Mouse (Mus musculus) lung, adult 2 months (tissue): Measurements from ENCODE around the gene Ces1d.

Experiments
- CTCF ChIP-seq: fragments of 200-500 bp; IDR thresholded peaks from 2 replicates; pipeline ENCODE4 v1.5.1; 2011; ENCODE audit warnings: mild to moderate bottlenecking, low read length, control low read depth; ENCODE audit not compliant: insufficient read depth
- POLR2A ChIP-seq: fragments of 200-500 bp; IDR thresholded peaks from 2 replicates; pipeline ENCODE4 v1.6.1; 2011; ENCODE audit warnings: low read depth, mild to moderate bottlenecking, control low read depth, low read length, borderline replicate concordance; ENCODE audit errors: extremely low read depth

DNA sequence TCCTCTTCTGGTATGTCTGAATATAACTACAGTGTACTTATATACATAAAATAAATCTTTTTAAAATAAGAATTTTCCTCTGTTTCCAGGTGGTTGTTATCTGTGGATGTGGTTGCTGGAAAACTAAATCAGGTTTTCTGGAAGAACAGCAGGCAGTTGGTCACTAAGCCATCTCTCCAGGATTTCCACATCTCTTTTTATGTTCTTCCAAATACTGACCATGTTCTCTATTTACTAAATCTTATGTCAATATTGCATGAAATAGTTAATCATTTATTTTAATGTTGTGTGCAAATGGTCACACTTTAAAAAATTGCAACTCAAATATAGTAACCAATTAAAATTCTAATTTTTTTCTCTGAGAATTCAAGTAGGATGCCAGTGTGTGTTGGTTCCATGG lies 50.3 kb downstream of the Ces1d start:
- TF ChIP-seq CTCF (no peak), POLR2A (no peak)
